Mouse (Mus musculus) lung, adult 2 months (tissue): ENCODE results near the gene Prrt3.

ENCODE experiments used
- CTCF ChIP-seq: fragments of 200-500 bp; IDR thresholded peaks from 2 replicates; pipeline ENCODE4 v1.5.1; 2011; ENCODE audit warnings: mild to moderate bottlenecking, low read length, control low read depth; ENCODE audit not compliant: insufficient read depth
- POLR2A ChIP-seq: fragments of 200-500 bp; IDR thresholded peaks from 2 replicates; pipeline ENCODE4 v1.6.1; 2011; ENCODE audit warnings: low read depth, mild to moderate bottlenecking, control low read depth, low read length, borderline replicate concordance; ENCODE audit errors: extremely low read depth

- no peak for TF ChIP-seq CTCF
- no peak for TF ChIP-seq POLR2A
Observed at GRCm38 (mm10) chr6:113514600-113514999, 12.9 kb upstream of the Prrt3 start.
